Mouse (Mus musculus): ENCODE measurements around the gene Dgkg.

DNA sequence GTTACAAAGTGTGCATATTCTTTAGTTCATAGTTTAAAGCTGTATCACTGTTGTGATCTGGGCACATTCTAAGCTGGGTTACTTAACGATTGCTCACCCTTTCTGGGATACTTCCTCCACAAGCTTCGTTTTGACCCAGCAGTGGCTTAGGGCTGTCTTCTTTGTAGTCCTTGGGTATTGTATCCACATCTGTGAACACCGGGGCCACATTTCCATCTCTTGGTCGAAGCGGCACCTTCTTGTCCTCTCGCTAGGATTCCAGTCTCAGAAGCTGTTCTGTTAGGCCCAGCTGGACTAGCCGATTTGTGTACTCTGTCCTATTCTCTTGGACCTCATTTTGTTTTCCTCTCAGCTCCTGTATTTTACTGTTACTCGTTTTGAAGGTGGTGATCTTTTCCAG is 13.6 kb downstream of the Dgkg start:
- TF ChIP-seq CTCF (IDR thresholded peaks at IDR 0.05; ENCODE audit: low read depth, low read length) = no peak
- no peak for TF ChIP-seq POLR2A (IDR thresholded peaks at IDR 0.05; ENCODE audit: insufficient read depth, low read length)
- no peak for TF ChIP-seq EP300 (IDR thresholded peaks at IDR 0.05; ENCODE audit: insufficient read depth, low read depth, low read length)
